Mouse (Mus musculus) midbrain, embryonic 16.5 days (tissue): Measurements from ENCODE around the gene Yes1. TPM values are rescaled to one million over a fixed set of nuclear protein-coding genes. Genes with fewer than 3 reads are reported as not detected.

Source experiments
- ATAC-seq: fragments of 200-750 bp; cut with Nextera tagmentation; 2 replicates; pipeline ENCODE4 v1.8.0; 2017; ENCODE audit warnings: moderate TSS enrichment
- H3K27ac ChIP-seq: fragments of 300-500 bp; sonication (generic); 2 replicates; pipeline ENCODE4 v1.5.1; 2014; ENCODE audit warnings: mild to moderate bottlenecking, low read length, mixed read lengths
- H3K27me3 ChIP-seq: fragments of 300-500 bp; sonication (generic); 2 replicates; pipeline ENCODE4 v1.6.1; 2014; ENCODE audit warnings: low read depth, low read length, mixed read lengths; ENCODE audit not compliant: control insufficient read depth, insufficient read depth
- H3K36me3 ChIP-seq: fragments of 300-500 bp; sonication (generic); 2 replicates; pipeline ENCODE4 v1.6.1; 2014; ENCODE audit warnings: mild to moderate bottlenecking, low read length, moderate library complexity, mixed read lengths; ENCODE audit not compliant: control insufficient read depth, insufficient read depth
- H3K4me1 ChIP-seq: fragments of 300-500 bp; sonication (generic); 2 replicates; pipeline ENCODE4 v1.6.1; 2014; ENCODE audit warnings: mild to moderate bottlenecking, low read length, mixed read lengths; ENCODE audit not compliant: control insufficient read depth, insufficient read depth
- H3K4me2 ChIP-seq: fragments of 300-500 bp; sonication (generic); 2 replicates; pipeline ENCODE4 v1.6.1; 2014; ENCODE audit warnings: mild to moderate bottlenecking, low read length, mixed read lengths
- H3K4me3 ChIP-seq: fragments of 300-500 bp; sonication (generic); 2 replicates; pipeline ENCODE4 v1.5.1; 2014; ENCODE audit warnings: low read depth, mild to moderate bottlenecking, low read length, moderate library complexity, mixed read lengths
- H3K9ac ChIP-seq: fragments of 300-500 bp; sonication (generic); 2 replicates; pipeline ENCODE4 v1.6.1; 2014; ENCODE audit warnings: low read depth, low read length, mixed read lengths
- H3K9me3 ChIP-seq: fragments of 300-500 bp; sonication (generic); replicated peaks from 2 replicates; pipeline ENCODE4 v1.6.1; 2014; ENCODE audit warnings: mild to moderate bottlenecking, low read length, mixed read lengths; ENCODE audit not compliant: control insufficient read depth, poor library complexity, severe bottlenecking
- WGBS: fragments of 180-500 bp; shearing (Covaris S2); extraction: QIAGEN DNeasy Blood & Tissue Kit; methylation state at CpG from one replicate; pipeline ENCODE4 v1.1.7; 2014; 5-methylcytosine and 5-hydroxymethylcytosine counted together
- polyA plus RNA-seq: library from polyadenylated mRNA; unstranded; fragments of >200 nt; fragmentation: Nextera tagmentation; extraction: Ambion mirVana; gene quantifications from 2 replicates; pipeline ENCODE4 v1.2.1, GENCODE M21; 2015

Yes1 gene
- polyA plus RNA-seq, 1 experiment from 2014 or later = 18.6 TPM

DNA sequence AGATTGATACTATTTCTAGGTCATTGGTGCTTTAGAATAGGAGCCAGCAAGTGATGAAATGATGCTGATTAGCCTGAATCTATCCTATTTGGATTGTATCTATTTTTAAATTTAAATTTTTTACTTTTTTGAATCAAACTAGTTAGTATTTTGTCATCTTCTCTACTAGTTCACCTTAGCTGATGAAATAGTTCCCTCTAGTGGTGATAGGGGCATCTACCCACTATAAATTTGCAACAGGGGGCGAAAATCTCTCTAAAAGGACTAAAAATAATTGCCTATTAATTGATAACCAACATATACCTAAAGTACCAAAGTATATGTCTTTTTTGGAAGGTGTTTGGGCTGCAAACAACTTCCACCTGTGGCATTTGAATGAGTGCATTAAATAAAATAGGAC lies 46.4 kb downstream of the Yes1 start:
- no peaks in the 10 kb centered on the region for H3K9me3 ChIP-seq
- no peaks in the 10 kb centered on the region for H3K4me1 ChIP-seq
- H3K27me3 ChIP-seq = no peaks in the 10 kb centered on the region
- H3K4me2 ChIP-seq = no peak overlapping the region
- no peak overlapping the region for H3K27ac ChIP-seq
- H3K4me3 ChIP-seq = no peak overlapping the region
- no peak for ATAC-seq
- no peaks in the 10 kb centered on the region; the same call in none of the 2 replicates for H3K36me3 ChIP-seq
- no peak overlapping the region for H3K9ac ChIP-seq
- 40% methylated on average over 1 of the region's 1 CpGs for WGBS

DNA sequence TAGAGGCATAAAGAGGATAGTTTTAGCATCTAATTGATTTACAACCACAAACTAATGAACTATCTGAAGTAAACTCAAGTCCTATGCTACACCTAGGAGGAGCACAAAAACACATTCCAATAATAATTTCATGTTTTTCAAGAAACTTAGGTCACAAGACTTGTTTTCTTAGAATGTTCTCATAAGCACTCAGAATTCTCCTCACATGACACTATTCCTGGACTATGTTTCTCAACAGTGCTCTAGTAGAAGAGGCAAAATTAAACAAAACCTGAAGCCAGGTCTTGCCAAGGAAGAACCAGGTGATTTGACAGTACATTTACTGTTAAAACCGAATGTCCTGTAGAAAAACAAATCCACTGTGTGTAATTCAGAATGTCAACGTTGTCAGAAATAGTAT lies 71.5 kb downstream of the Yes1 start:
- Histone ChIP-seq H3K9me3 (no peaks in the 10 kb centered on the region), H3K36me3 (peaks cover 6% of the 10 kb centered on the region; the same call in 1 of the 2 replicates), H3K4me3 (no peak overlapping the region), H3K4me1 (no peaks in the 10 kb centered on the region), H3K9ac (no peak overlapping the region), H3K4me2 (no peak overlapping the region), H3K27ac (no peak overlapping the region), H3K27me3 (no peaks in the 10 kb centered on the region)
- 45% methylated on average over 2 of the region's 2 CpGs for WGBS
- ATAC-seq = no peak

DNA sequence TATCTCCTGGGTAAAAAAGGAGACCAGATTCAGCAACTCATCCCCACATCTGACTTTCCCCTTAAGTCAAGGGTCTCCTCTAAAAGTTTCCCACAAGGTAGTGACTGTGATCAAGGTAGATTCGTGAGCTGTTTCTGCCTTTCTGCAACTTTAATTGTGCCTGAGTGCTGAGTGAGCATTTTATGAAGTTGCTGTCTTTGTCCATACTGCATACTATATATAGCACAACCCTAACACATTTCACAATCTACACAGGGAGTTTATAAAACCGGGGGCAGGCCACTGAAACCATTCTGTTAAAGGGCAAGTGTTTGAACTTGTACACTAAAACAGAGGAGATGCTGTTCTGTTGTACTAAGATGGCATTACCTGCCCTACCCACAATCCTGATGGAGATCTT lies 82.4 kb downstream of the Yes1 start:
- Histone ChIP-seq H3K4me3 (no peak overlapping the region), H3K9ac (no peak overlapping the region), H3K9me3 (no peaks in the 10 kb centered on the region), H3K27me3 (no peaks in the 10 kb centered on the region), H3K36me3 (no peaks in the 10 kb centered on the region), H3K4me1 (no peaks in the 10 kb centered on the region), H3K4me2 (no peak overlapping the region), H3K27ac (no peak overlapping the region)
- ATAC-seq = no peak
- WGBS = 70% methylated on average over 2 of the region's 2 CpGs

DNA sequence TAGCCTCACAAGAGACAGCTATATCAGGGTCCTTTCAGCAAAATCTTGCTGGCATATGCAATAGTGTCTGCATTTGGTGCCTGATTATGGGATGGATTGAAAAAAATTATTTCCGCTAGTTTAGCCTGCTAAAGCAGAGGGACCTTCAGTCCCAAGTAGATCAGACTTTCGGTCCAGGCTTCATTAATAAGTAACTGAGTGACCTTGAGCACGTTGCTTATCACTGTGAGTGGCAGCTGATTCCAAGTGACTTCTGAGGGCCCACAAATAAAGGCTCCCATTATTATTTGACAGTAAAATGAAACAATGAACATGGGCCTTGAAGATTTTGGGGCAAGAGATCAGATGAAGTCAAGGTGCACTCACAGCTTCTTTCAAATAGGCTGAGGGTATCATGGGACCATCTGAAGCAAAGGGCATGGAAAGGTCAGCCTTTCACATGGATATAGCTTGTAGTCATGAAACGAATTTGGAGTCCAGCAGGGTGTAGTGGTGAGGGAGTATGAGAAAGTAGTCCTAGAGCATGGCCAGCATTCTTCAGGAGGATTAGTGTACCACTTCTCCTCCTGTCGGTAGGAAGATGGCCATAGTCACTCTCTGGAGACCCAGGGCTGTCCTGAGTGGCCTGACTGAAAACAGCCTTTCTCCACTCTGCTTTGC lies 86.4 kb downstream of the Yes1 start:
- no peaks in the 10 kb centered on the region for H3K9me3 ChIP-seq
- H3K4me3 ChIP-seq = no peak overlapping the region
- H3K9ac ChIP-seq = no peak overlapping the region
- H3K27ac ChIP-seq = no peak overlapping the region
- 74% methylated on average over 5 of the region's 5 CpGs for WGBS
- H3K27me3 ChIP-seq = no peaks in the 10 kb centered on the region
- no peak overlapping the region for H3K4me2 ChIP-seq
- no peaks in the 10 kb centered on the region for H3K36me3 ChIP-seq
- no peaks in the 10 kb centered on the region for H3K4me1 ChIP-seq
- ATAC-seq = no peak

DNA sequence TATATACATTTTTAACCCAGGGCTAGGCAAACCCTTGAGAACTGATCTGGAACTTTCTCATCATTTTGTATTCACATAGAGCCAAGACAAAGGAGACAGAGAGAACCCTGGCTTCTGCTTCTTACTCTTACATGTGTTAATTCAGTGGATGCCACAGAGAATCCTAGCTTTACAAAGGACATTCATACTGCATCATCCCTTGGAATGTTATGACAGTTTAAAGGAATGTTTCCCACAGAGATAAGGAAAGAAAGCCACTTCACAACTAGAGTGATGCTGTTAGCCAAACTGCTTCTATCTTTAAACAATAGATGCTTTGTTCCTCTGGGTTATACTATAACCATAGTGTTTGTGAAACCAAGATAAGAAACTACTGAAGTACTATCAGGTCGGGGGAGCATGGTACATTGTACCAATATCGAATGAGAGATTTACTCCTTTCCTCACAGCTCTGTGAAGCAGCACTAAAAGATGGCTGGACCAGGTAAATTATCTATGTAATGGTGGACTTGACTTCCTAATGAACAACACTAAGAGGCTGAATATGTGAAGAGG lies 95.3 kb downstream of the Yes1 start:
- Histone ChIP-seq H3K27me3 (no peaks in the 10 kb centered on the region), H3K4me3 (no peak overlapping the region), H3K36me3 (no peaks in the 10 kb centered on the region), H3K27ac (no peak overlapping the region), H3K9ac (no peak overlapping the region), H3K4me2 (no peak overlapping the region), H3K4me1 (no peaks in the 10 kb centered on the region), H3K9me3 (no peaks in the 10 kb centered on the region)
- ATAC-seq = no peak
- 92% methylated on average over 2 of the region's 2 CpGs for WGBS

DNA sequence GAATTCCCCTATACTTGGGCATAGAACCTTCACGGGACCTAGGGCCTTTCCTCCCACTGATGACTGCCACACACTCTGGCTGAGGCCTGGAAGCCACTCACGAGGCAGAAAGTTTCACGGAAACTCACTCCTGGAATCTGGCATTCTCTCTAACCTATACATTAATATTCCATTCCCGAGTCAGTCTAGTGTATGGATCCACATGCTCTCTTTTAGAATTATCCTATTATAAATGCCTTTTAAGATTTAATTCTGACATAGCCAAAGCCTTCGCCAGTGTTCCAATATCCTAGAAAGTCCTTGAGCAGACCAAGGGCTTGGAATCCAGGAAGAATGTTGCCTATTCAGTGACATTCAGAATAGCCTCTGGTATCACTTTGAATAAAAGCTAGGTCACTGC lies 100.5 kb downstream of the Yes1 start:
- H3K36me3 ChIP-seq = no peaks in the 10 kb centered on the region
- H3K4me3 ChIP-seq = no peak overlapping the region
- H3K27ac ChIP-seq = no peak overlapping the region
- H3K27me3 ChIP-seq = no peaks in the 10 kb centered on the region
- WGBS = 75% methylated on average over 5 of the region's 5 CpGs
- no peak overlapping the region for H3K9ac ChIP-seq
- H3K4me2 ChIP-seq = no peak overlapping the region
- no peak for ATAC-seq
- peaks cover 9% of the 10 kb centered on the region for H3K4me1 ChIP-seq
- H3K9me3 ChIP-seq = no peaks in the 10 kb centered on the region

DNA sequence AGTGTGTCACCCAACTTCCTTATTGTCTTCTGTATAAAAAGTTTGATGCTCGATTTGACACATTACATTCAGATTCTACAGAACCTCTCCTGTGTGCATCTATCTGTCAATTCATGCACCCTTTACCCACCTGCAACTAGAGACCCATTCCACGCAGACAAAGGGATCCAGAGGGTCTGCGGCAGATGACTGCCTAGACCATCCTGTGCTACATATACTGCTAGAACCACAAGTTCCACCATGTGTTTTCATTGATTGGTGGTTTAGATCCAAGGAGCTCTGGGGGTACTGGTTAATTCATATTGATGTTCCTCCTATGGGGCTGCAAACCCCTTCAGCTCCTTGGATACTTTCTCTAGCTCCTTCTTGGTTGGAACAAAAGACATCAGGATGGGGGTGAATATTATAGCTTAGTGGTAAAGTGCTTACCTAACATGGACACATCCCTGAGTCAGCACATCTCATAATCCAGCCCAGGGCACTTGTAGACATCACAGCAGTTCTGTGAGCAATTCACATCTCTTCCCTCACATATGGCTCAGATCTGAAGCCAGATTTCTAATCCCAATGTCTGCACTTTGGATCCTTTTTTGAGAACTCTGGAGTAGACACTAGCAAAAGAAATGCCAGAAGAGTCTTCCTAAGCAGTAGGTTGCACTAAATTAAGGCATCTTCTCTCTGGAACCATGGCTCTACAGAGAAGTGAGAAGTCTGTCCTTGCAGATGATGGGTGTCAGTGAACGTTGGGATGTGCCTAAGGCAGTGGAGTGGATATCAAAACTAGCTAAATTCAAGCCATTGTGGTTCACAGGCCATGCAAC lies 101.5 kb downstream of the Yes1 start:
- Histone ChIP-seq H3K27me3 (no peaks in the 10 kb centered on the region), H3K27ac (no peak overlapping the region), H3K4me2 (peak overlapping the region; percentile 90), H3K4me3 (peak overlapping the region; percentile 71; the same call in 1 of the 2 replicates), H3K4me1 (peaks cover 9% of the 10 kb centered on the region), H3K9me3 (no peaks in the 10 kb centered on the region), H3K9ac (peak overlapping the region; percentile 83; the same call in 1 of the 2 replicates), H3K36me3 (no peaks in the 10 kb centered on the region)
- WGBS = 61% methylated on average over 4 of the region's 4 CpGs
- no peak for ATAC-seq

DNA sequence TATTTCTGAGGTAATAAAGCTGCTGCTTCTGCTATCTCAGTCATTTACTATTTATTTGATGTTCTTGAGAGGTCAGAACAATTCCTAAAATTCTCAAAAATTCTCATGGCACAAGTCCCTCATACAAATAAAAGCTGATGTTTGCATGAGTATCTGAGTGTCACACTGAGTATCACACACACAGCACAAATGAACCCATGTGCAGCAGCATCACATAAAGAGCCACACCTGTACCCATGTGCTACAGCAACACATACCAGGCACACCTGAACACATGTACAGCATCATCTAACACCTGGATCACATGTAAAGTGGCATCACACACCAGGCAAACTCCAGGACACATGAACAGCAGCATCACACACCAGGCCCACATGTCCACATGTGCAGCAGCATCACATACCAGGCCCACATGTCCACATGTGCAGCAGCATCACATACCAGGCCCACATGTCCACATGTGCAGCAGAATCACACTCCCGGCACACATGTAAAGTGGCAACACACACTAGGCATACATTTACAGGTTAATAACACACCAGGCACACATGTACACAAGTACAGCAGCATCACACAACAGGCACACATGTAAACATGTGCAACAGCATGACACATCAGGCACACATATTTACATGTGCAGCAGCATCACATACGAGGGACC lies 102.2 kb downstream of the Yes1 start:
- 21% methylated on average over 2 of the region's 2 CpGs for WGBS
- H3K9me3 ChIP-seq = no peaks in the 10 kb centered on the region
- no peak for ATAC-seq

More for the DNA sequence above, 102.2 kb downstream of the Yes1 start:
- Histone ChIP-seq H3K36me3 (no peaks in the 10 kb centered on the region), H3K4me2 (peak overlapping the region; percentile 90), H3K27me3 (no peaks in the 10 kb centered on the region), H3K4me1 (peaks cover 9% of the 10 kb centered on the region), H3K27ac (peak overlapping the region; percentile 86), H3K4me3 (peak overlapping the region; percentile 71), H3K9ac (peak overlapping the region; percentile 83)
